Mouse (Mus musculus): Measurements from ENCODE around the gene Rere.

Rere gene

GRCm38 (mm10) chr4:150333927-150334682 is 52.7 kb downstream of the Rere start:
- Histone ChIP-seq H3K27me3 (ENCODE audit: control insufficient read depth, insufficient read depth, low read length, poor library complexity, severe bottlenecking) (no peaks in the 10 kb centered on the region), H3K36me3 (ENCODE audit: control insufficient read depth, insufficient read depth, low read length, poor library complexity, severe bottlenecking) (no peaks in the 10 kb centered on the region)
- DNase-seq (ENCODE audit: low read depth, low spot score): no peak

GRCm38 (mm10) chr4:150337260-150337659 is 55.8 kb downstream of the Rere start:
- H3K27me3 ChIP-seq (ENCODE audit: control insufficient read depth, insufficient read depth, low read length, poor library complexity, severe bottlenecking): no peaks in the 10 kb centered on the region
- no peaks in the 10 kb centered on the region for H3K36me3 ChIP-seq (ENCODE audit: control insufficient read depth, insufficient read depth, low read length, poor library complexity, severe bottlenecking)
- DNase-seq (ENCODE audit: low read depth, low spot score): no peak

- no peak for DNase-seq (ENCODE audit: low read depth, low spot score)
- Histone ChIP-seq H3K36me3 (ENCODE audit: control insufficient read depth, insufficient read depth, low read length, poor library complexity, severe bottlenecking) (no peaks in the 10 kb centered on the region), H3K27me3 (ENCODE audit: control insufficient read depth, insufficient read depth, low read length, poor library complexity, severe bottlenecking) (no peaks in the 10 kb centered on the region)
These were observed 57.6 kb downstream of the Rere start for GRCm38 (mm10) chr4:150338906-150339650.

GRCm38 (mm10) chr4:150340796-150341525 is 59.5 kb downstream of the Rere start:
- no peak for DNase-seq (ENCODE audit: low read depth, low spot score)
- Histone ChIP-seq H3K27me3 (ENCODE audit: control insufficient read depth, insufficient read depth, low read length, poor library complexity, severe bottlenecking) (no peaks in the 10 kb centered on the region), H3K36me3 (ENCODE audit: control insufficient read depth, insufficient read depth, low read length, poor library complexity, severe bottlenecking) (no peaks in the 10 kb centered on the region)

GRCm38 (mm10) chr4:150344526-150344925 is 63.1 kb downstream of the Rere start:
- no peaks in the 10 kb centered on the region for H3K27me3 ChIP-seq (ENCODE audit: control insufficient read depth, insufficient read depth, low read length, poor library complexity, severe bottlenecking)
- no peaks in the 10 kb centered on the region for H3K36me3 ChIP-seq (ENCODE audit: control insufficient read depth, insufficient read depth, low read length, poor library complexity, severe bottlenecking)
- DNase-seq (ENCODE audit: low read depth, low spot score): no peak

GRCm38 (mm10) chr4:150346651-150347386 is 65.4 kb downstream of the Rere start:
- no peak for DNase-seq (ENCODE audit: low read depth, low spot score)
- H3K27me3 ChIP-seq (ENCODE audit: control insufficient read depth, insufficient read depth, low read length, poor library complexity, severe bottlenecking): no peaks in the 10 kb centered on the region

GRCm38 (mm10) chr4:150347387-150347672 is 65.9 kb downstream of the Rere start:
- no peaks in the 10 kb centered on the region for H3K36me3 ChIP-seq (ENCODE audit: control insufficient read depth, insufficient read depth, low read length, poor library complexity, severe bottlenecking)
- DNase-seq (ENCODE audit: low read depth, low spot score): peak; percentile 59
- no peaks in the 10 kb centered on the region for H3K27me3 ChIP-seq (ENCODE audit: control insufficient read depth, insufficient read depth, low read length, poor library complexity, severe bottlenecking)

More at GRCm38 (mm10) chr4:150346651-150347386, 65.4 kb downstream of the Rere start:
- H3K36me3 ChIP-seq (ENCODE audit: control insufficient read depth, insufficient read depth, low read length, poor library complexity, severe bottlenecking): no peaks in the 10 kb centered on the region

GRCm38 (mm10) chr4:150349680-150350101 is 68.2 kb downstream of the Rere start:
- peak; percentile 50 for DNase-seq (ENCODE audit: low read depth, low spot score)
- no peaks in the 10 kb centered on the region for H3K36me3 ChIP-seq (ENCODE audit: control insufficient read depth, insufficient read depth, low read length, poor library complexity, severe bottlenecking)
- H3K27me3 ChIP-seq (ENCODE audit: control insufficient read depth, insufficient read depth, low read length, poor library complexity, severe bottlenecking): no peaks in the 10 kb centered on the region

GRCm38 (mm10) chr4:150351419-150352075 is 70.1 kb downstream of the Rere start:
- Histone ChIP-seq H3K36me3 (ENCODE audit: control insufficient read depth, insufficient read depth, low read length, poor library complexity, severe bottlenecking) (no peaks in the 10 kb centered on the region), H3K27me3 (ENCODE audit: control insufficient read depth, insufficient read depth, low read length, poor library complexity, severe bottlenecking) (no peaks in the 10 kb centered on the region)
- DNase-seq (ENCODE audit: low read depth, low spot score): peak; percentile 70

- H3K27me3 ChIP-seq (ENCODE audit: control insufficient read depth, insufficient read depth, low read length, poor library complexity, severe bottlenecking): no peaks in the 10 kb centered on the region
- H3K36me3 ChIP-seq (ENCODE audit: control insufficient read depth, insufficient read depth, low read length, poor library complexity, severe bottlenecking): no peaks in the 10 kb centered on the region
- DNase-seq (ENCODE audit: low read depth, low spot score): no peak
These were observed 71.3 kb downstream of the Rere start for GRCm38 (mm10) chr4:150352736-150353135.

- Histone ChIP-seq H3K36me3 (ENCODE audit: control insufficient read depth, insufficient read depth, low read length, poor library complexity, severe bottlenecking) (no peaks in the 10 kb centered on the region), H3K27me3 (ENCODE audit: control insufficient read depth, insufficient read depth, low read length, poor library complexity, severe bottlenecking) (no peaks in the 10 kb centered on the region)
- no peak for DNase-seq (ENCODE audit: low read depth, low spot score)
These were observed 72.0 kb downstream of the Rere start for GRCm38 (mm10) chr4:150353376-150353900.

- H3K36me3 ChIP-seq (ENCODE audit: control insufficient read depth, insufficient read depth, low read length, poor library complexity, severe bottlenecking): no peaks in the 10 kb centered on the region
- DNase-seq (ENCODE audit: low read depth, low spot score): no peak
- no peaks in the 10 kb centered on the region for H3K27me3 ChIP-seq (ENCODE audit: control insufficient read depth, insufficient read depth, low read length, poor library complexity, severe bottlenecking)
These were observed 74.4 kb downstream of the Rere start for GRCm38 (mm10) chr4:150355801-150356200.

- no peak for DNase-seq (ENCODE audit: low read depth, low spot score)
- Histone ChIP-seq H3K27me3 (ENCODE audit: control insufficient read depth, insufficient read depth, low read length, poor library complexity, severe bottlenecking) (no peaks in the 10 kb centered on the region), H3K36me3 (ENCODE audit: control insufficient read depth, insufficient read depth, low read length, poor library complexity, severe bottlenecking) (no peaks in the 10 kb centered on the region)
These were observed 80.7 kb downstream of the Rere start for GRCm38 (mm10) chr4:150361986-150362691.
